Mouse (Mus musculus) stomach, postnatal 0 days (tissue): ENCODE results near the gene Shbg. TPM values are rescaled to one million over a fixed set of nuclear protein-coding genes. Genes with fewer than 3 reads are reported as not detected.

Source experiments
- ATAC-seq: fragments of 200-750 bp; cut with Nextera tagmentation; 2 replicates; pipeline ENCODE4 v1.8.0; 2017; ENCODE audit not compliant: low FRiP score, low TSS enrichment
- DNase-seq: peaks from one replicate; pipeline ENCODE4 v3.0.0-alpha.2; 2016; ENCODE audit warnings: low spot score
- H3K27ac ChIP-seq: fragments of 300-500 bp; sonication (generic); replicated peaks from 2 replicates; pipeline ENCODE4 v1.5.1; 2014; ENCODE audit warnings: mild to moderate bottlenecking, control low read depth
- H3K27me3 ChIP-seq: fragments of 300-500 bp; sonication (generic); 2 replicates; pipeline ENCODE4 v1.6.1; 2014; ENCODE audit warnings: low read length; ENCODE audit not compliant: control insufficient read depth, insufficient read depth
- H3K36me3 ChIP-seq: fragments of 300-500 bp; sonication (generic); 2 replicates; pipeline ENCODE4 v1.6.1; 2014; ENCODE audit warnings: low read length, mixed read lengths; ENCODE audit not compliant: control insufficient read depth, insufficient read depth
- H3K4me1 ChIP-seq: fragments of 300-500 bp; sonication (generic); replicated peaks from 2 replicates; pipeline ENCODE4 v1.6.1; 2014; ENCODE audit warnings: antibody characterized with exemption; ENCODE audit not compliant: control insufficient read depth, insufficient read depth
- H3K4me2 ChIP-seq: fragments of 300-500 bp; sonication (generic); replicated peaks from 2 replicates; pipeline ENCODE4 v1.6.1; 2014; ENCODE audit warnings: low read depth, mild to moderate bottlenecking, control low read depth, moderate library complexity
- H3K4me3 ChIP-seq: fragments of 300-500 bp; sonication (generic); 2 replicates; pipeline ENCODE4 v1.5.1; 2014; ENCODE audit warnings: low read depth, low read length, control low read depth
- H3K9ac ChIP-seq: fragments of 300-500 bp; sonication (generic); 2 replicates; pipeline ENCODE4 v1.6.1; 2014; ENCODE audit warnings: mild to moderate bottlenecking, low read length, control low read depth, mixed read lengths
- H3K9me3 ChIP-seq: fragments of 300-500 bp; sonication (generic); 2 replicates; pipeline ENCODE4 v1.6.1; 2016; ENCODE audit warnings: low read length; ENCODE audit not compliant: control insufficient read depth
- CTCF ChIP-seq: IDR thresholded peaks from 2 replicates; pipeline ENCODE4 v1.5.1; 2016; ENCODE audit warnings: antibody characterized with exemption, low read depth, mild to moderate bottlenecking, moderate library complexity
- EP300 ChIP-seq: optimal IDR thresholded peaks from 2 replicates; pipeline ENCODE3; 2016; ENCODE audit warnings: antibody characterized with exemption
- WGBS: fragments of 180-500 bp; shearing (Covaris S2); extraction: QIAGEN DNeasy Blood & Tissue Kit; methylation state at CpG from one replicate; pipeline ENCODE4 v1.1.7; 2014; 5-methylcytosine and 5-hydroxymethylcytosine counted together
- polyA plus RNA-seq: library from polyadenylated mRNA; unstranded; fragments of >200 nt; fragmentation: Nextera tagmentation; extraction: Ambion mirVana; gene quantifications from 2 replicates; pipeline ENCODE4 v1.2.1, GENCODE M21; 2015

Shbg gene
- polyA plus RNA-seq, 1 experiment from 2014 or later: not detected

DNA sequence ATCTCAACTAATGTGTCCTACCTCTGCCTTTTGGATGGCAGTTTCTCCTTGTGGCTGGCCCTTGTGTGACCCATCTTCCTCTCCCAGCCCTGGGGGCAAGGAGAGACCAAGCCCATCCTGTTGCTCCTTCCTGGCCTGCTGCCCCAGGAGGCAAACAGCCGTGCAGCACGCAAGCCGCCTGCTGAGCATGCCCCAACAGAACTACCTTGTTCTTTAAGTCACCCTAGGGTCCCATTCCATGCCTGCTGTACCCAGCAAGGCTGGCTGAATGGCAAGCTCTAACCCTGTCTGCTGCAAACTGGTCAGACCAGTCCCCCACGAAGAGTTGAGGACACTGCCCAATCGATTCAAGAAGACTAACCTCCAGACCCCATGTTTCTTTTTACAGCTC lies 38.4 kb upstream of the Shbg start:
- ATAC-seq (no peak), DNase-seq (no peak)
- Histone ChIP-seq H3K4me2 (peak overlapping the region; percentile 48), H3K4me1 (no peaks in the 10 kb centered on the region), H3K27ac (peak overlapping the region; percentile 86), H3K27me3 (no peaks in the 10 kb centered on the region), H3K36me3 (peaks cover 29% of the 10 kb centered on the region), H3K4me3 (peak overlapping the region; percentile 27), H3K9ac (no peak overlapping the region; the same call in 1 of the 2 replicates), H3K9me3 (no peaks in the 10 kb centered on the region)
- TF ChIP-seq EP300 (no peak), CTCF (no peak)
- 59% methylated on average over 5 of the region's 5 CpGs for WGBS

DNA sequence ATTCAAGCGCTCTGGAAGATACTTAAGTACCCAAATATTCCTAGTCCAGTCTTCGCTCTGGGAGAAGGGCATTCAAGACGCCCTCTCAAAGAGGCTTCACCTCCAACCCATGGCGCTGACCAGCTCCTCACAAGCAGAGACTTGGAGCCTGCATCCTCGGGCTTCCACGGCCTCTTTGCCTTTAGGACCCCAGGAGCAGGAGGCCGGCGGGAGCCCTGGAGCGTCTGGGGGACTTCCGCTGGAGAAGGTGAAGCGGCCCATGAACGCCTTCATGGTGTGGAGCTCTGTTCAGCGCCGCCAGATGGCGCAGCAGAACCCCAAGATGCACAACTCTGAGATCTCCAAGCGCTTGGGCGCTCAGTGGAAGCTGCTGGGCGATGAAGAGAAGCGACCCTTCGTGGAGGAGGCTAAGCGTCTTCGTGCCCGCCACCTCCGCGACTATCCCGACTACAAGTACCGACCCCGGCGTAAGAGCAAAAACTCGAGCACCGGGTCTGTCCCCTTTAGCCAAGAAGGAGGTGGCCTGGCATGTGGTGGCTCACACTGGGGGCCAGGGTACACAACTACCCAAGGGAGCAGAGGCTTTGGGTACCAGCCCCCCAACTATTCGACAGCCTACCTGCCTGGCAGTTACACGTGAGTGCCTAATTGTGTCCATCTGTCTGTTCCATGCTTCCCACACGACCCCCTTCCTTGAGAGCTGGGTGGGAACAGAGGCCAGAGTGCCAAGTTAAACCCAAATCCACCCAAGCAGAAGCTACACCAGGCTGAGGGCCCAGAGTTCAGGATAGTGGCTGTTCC lies 37.8 kb upstream of the Shbg start, which contains the start of gene Sox15:
TSS of gene Sox15 (plus strand) at position 51 of the 801 bp plus-strand sequence.
- Histone ChIP-seq H3K9ac (peak within 1 kb of the TSS; percentile 47), H3K27me3 (no peaks in the 10 kb centered on the region), H3K4me3 (peak within 1 kb of the TSS; percentile 27), H3K36me3 (peaks cover 35% of the 10 kb centered on the region), H3K4me1 (no peaks in the 10 kb centered on the region), H3K4me2 (peak within 1 kb of the TSS; percentile 48), H3K9me3 (no peaks in the 10 kb centered on the region), H3K27ac (peak within 1 kb of the TSS; percentile 86)
- ATAC-seq (peak; percentile 66), DNase-seq (peak; percentile 76)
- 20% methylated on average over 34 of the region's 34 CpGs for WGBS
- TF ChIP-seq CTCF: peak; percentile 89
- no peak for TF ChIP-seq EP300

DNA sequence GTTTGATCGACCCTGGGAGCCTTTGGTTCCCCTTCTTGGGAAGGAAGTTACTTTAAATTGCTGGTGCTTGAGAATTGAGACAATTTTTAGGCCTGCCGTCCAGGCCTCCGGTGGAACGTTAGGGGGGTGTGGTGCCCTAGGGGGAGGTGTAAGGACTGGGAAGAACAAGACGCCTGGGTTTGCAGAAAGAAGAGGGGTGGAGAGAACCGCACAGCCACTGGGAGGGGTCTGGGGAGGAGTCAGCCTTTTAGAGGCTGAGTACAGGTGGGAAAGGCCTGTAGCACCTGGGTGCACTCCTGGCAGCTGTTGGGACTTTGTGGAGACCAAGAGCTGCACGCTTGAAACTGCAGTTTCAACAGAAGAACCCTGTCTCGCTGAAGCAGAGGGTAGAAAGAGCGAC lies 37.1 kb upstream of the Shbg start:
- Histone ChIP-seq H3K9me3 (no peaks in the 10 kb centered on the region), H3K36me3 (peaks cover 40% of the 10 kb centered on the region), H3K9ac (no peak overlapping the region), H3K4me1 (no peaks in the 10 kb centered on the region), H3K4me2 (peak overlapping the region; percentile 30; the same call in 1 of the 2 replicates), H3K27ac (peak overlapping the region; percentile 86), H3K4me3 (no peak overlapping the region), H3K27me3 (no peaks in the 10 kb centered on the region)
- ATAC-seq (no peak), DNase-seq (peak; percentile 45)
- no peak for TF ChIP-seq EP300
- WGBS: 36% methylated on average over 9 of the region's 9 CpGs

DNA sequence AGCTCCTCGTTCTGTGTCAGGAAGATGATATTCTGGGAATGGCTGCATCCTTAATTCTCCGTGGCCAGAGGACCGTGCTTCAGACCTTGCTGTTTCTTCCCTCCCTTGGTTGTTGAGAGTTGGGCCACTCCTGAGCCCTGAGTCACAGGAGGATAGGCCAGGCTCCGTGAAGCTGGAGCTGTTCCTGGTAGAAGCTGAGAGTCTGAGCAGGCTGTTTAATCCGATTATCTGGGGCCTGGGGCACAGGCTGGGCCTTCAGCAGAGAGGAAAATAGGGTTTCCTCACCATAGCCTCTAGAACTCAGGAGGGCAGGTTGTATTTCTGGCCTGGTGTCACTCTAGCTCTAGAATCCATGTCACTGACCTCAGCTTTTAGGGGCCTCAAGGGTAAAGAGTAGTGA lies 35.7 kb upstream of the Shbg start:
- H3K9ac ChIP-seq: no peak overlapping the region
- 0 out of 2 replicates have a peak overlapping the region, but pooled peaks have one; percentile 13 for H3K27ac ChIP-seq
- H3K4me3 ChIP-seq: no peak overlapping the region
- H3K9me3 ChIP-seq: no peaks in the 10 kb centered on the region
- peaks cover 45% of the 10 kb centered on the region for H3K36me3 ChIP-seq
- TF ChIP-seq CTCF (no peak), EP300 (no peak)
- no peaks in the 10 kb centered on the region for H3K27me3 ChIP-seq
- ATAC-seq: no peak
- H3K4me2 ChIP-seq: no peak overlapping the region
- no peaks in the 10 kb centered on the region for H3K4me1 ChIP-seq
- 58% methylated on average over 5 of the region's 5 CpGs for WGBS
- DNase-seq: no peak

- H3K27me3 ChIP-seq: no peaks in the 10 kb centered on the region
- H3K4me2 ChIP-seq: no peak overlapping the region
- H3K36me3 ChIP-seq: peaks cover 53% of the 10 kb centered on the region
- H3K9me3 ChIP-seq: no peaks in the 10 kb centered on the region
- TF ChIP-seq EP300: no peak
- TF ChIP-seq CTCF: no peak
- ATAC-seq: no peak
- 85% methylated on average over 5 of the region's 5 CpGs for WGBS
- no peak overlapping the region for H3K4me3 ChIP-seq
- DNase-seq: no peak
- no peaks in the 10 kb centered on the region for H3K4me1 ChIP-seq
- no peak overlapping the region for H3K9ac ChIP-seq
- no peak overlapping the region for H3K27ac ChIP-seq
Observed at GRCm38 (mm10) chr11:69645860-69646259, 28.2 kb upstream of the Shbg start.

GRCm38 (mm10) chr11:69635471-69635870 lies 17.8 kb upstream of the Shbg start:
- no peak overlapping the region for H3K4me3 ChIP-seq
- no peak overlapping the region for H3K27ac ChIP-seq
- 58% methylated on average over 3 of the region's 3 CpGs for WGBS
- H3K4me2 ChIP-seq: no peak overlapping the region
- H3K9me3 ChIP-seq: no peaks in the 10 kb centered on the region
- ATAC-seq: no peak
- no peak for TF ChIP-seq CTCF
- no peak for TF ChIP-seq EP300
- no peaks in the 10 kb centered on the region for H3K4me1 ChIP-seq
- DNase-seq: no peak
- no peak overlapping the region for H3K9ac ChIP-seq
- H3K36me3 ChIP-seq: peaks cover 2% of the 10 kb centered on the region; the same call in 1 of the 2 replicates
- no peaks in the 10 kb centered on the region for H3K27me3 ChIP-seq
